Mouse (Mus musculus): ENCODE measurements around the gene Pde7b. TPM values are rescaled to one million over a fixed set of nuclear protein-coding genes. Genes with fewer than 3 reads are reported as not detected.

Pde7b gene
- polyA plus RNA-seq, 1 experiment, result 7.9 TPM

- DNase-seq (ENCODE audit: low read depth), result no peak
Measured at GRCm38 (mm10) chr10:20431336-20431735, 293.5 kb downstream of the Pde7b start.

DNA sequence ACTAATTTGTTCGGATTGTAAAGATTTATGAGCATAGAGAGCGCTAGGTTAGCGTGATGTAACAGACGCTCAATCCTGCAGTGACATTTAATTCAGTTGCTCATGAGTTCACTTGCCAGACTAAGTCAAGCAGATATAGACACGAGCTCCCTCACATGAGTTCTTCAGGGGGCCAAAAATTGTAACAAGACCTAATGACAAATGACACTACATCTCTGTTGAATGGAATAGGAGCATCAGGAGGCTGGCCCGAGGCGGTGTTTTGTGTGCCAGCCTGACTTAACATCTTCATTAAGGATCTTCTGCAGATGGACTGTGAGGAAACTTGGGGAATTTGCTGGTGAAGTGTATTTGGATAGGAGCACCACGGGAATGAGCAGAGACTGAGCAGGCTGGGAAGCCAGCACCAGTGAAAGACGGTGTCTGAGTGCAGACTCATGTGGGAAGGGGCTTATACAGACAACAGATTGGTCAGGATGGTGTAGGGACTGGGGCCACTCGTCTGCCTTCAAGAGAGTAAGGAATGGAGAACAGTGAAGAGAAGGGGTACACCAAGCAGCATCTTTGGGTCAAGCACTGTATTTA lies 303.5 kb downstream of the Pde7b start:
- no peak for DNase-seq (ENCODE audit: low read depth)

DNA sequence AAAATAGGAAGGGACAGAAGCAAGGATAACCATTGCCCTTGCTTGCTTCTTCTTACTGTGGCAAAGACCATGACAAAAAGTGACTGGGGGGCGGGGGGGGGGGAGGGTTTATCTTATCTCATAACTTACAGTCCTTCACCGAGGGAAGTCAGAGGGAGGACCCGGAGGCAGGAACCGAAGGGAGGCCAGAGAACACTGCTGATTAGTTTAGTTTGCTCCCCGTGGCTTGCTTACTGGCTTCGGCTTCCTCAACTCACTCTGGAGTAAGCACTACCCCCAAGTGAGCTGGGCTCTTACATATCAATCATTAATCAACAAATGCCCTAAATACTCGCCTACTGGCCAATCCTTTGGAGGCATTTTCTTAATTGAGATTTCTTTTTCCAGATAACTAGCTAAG lies 304.6 kb downstream of the Pde7b start:
- no peak for DNase-seq (ENCODE audit: low read depth)

- DNase-seq (ENCODE audit: low read depth), result no peak
Measured at GRCm38 (mm10) chr10:20418856-20419219, 306.0 kb downstream of the Pde7b start.

DNA sequence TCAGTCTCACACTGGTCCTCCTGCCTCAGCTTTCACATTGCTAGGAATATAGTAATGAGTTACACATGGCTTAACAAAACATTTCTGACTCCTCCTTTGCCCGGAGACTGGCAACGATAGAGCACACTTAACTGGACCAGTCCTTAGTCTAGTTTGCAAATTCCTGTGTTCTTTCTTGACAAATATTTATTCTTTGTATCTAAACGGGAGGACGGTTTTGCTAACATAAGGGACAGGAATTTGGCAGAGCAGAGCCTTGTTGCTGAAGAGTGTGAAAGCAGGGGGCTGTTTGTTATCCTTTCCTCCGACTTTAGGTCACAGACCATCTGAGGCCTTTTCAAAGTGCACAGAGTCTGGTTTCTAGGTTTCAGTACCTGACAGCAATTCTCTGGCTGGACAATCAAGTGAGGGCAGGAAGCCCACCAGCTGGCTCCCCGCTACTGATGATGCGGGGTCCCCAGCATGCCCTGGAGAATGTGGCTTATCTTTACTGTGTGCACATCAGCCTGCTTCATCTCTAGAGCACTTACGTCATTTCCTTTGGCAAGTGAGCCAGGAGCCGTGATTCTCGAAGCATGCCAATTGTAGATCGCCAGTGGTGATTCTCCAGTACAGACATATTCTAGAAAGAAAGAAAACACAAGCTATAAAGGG lies 306.5 kb downstream of the Pde7b start:
- no peak for DNase-seq (ENCODE audit: low read depth)

DNA sequence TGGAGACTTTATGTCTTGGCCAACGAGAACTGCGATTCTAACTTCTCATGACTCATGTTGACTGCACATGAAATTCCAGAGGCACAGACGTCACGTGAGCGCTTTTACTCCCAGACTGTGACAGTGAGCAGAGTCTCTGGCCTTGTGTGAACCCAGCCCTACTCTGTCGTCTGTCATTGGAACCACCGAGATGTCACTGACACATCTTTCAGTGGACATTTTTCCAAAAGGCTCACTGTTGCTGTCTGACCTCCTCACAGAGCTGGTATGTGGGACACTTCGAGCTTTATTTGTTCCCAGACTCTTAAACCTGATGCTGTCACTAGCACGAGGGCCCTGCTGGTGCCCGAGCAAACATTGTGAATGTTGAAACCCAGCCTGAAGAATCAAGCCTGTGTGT lies 315.7 kb downstream of the Pde7b start:
- no peak for DNase-seq (ENCODE audit: low read depth)

DNA sequence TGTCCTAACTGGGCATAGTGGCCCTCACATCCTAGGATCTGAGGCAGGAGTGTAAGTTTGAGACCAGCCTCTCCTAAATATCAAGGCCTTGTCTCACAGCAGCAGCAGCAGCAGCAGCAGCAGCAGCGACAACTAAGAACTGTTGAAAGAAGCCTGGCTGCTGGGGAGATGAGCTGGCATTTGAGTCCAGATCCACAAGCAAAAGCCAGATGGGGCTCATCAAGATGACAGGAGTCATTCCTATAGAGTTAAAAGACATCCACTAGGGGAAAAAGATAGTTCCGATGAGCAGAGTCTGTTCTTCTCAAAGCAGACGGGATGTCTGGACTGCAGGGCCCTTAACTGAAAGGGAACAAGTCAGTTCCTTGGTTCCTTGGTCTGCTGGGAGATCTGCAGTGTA lies 316.5 kb downstream of the Pde7b start:
- DNase-seq (ENCODE audit: low read depth), result no peak

DNA sequence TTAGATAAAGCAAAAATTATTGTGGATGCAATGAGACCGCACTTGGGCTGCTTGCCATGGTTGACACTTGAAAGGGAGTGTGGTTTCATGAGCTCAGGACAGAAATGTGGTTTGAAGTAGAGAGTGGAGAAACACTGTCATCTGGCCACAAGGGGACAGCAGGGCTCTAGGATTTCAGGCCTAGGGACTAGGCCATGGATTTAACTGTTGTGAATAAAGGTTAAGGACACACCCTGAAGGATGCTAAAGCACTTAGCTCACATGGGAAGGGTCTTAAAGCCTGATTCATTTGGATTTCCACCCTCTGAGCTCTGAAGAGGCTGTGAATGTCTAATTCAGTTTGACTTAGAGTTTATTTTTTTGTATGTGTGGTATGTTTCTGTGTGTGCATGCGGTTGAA lies 319.4 kb downstream of the Pde7b start:
- DNase-seq (ENCODE audit: low read depth), result no peak

DNA sequence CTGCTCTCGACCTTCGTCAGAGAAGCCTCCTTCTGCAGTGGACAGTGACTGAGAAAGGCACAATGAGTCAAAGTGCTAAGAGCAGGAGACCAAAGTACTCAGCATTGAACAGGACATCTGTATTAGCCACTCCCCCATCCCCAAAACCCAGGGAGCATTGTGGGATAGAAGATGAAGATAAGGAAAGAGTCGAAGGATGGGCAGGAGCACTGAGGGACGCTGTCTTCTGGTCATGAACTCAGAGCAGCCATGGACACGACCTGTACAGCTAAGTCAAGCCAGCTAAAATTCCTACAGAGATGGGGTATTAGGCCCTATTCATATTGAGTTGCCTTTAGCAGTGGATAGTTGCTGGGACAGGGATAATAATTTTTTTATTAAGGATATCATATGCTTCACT lies 321.9 kb downstream of the Pde7b start:
- no peak for DNase-seq (ENCODE audit: low read depth)

DNA sequence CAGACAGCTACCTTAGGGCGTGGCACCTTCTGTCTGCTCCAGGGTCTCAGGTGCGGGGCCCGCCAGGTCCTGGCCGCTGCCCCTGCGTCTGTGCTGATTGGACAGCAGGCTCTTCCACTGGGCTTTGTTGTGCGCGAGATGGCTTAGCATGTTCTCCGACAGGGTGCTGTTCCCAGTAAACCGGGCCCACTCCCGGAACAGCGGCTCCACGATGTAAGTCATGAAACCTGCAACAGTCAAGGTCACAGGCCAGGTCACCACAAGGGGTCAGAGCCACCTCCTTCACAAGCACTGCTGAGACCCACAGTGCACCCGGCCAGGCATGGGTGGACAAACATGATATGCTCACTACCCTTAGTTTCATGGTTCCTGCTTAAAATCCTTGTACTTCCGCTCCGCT lies 324.5 kb downstream of the Pde7b start:
- no peak for DNase-seq (ENCODE audit: low read depth)

GRCm38 (mm10) chr10:20398641-20399390 lies 326.1 kb downstream of the Pde7b start:
- DNase-seq (ENCODE audit: low read depth), result no peak

DNA sequence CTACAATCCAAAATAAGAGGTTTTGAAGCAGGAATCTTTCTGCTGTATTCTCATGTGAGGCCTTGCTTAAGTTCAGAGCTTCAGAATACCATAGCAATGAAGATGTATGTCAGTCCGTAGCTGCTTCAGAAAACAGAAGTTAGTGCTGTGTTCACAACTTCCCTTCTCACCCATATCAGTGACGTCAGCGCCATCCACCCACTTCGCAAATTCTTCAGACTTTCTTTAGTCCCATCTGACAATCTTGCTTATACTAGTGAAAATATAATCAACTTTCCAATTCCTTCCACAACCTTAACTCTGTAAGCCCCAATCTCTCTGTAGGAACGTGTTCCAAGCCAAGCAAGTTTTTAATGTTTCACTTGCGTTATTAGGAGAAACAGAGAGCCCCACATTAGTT lies 326.7 kb downstream of the Pde7b start:
- DNase-seq (ENCODE audit: low read depth), result no peak

- no peak for DNase-seq (ENCODE audit: low read depth)
Measured at GRCm38 (mm10) chr10:20395778-20396177, 329.1 kb downstream of the Pde7b start.

GRCm38 (mm10) chr10:20394815-20395214 lies 330.1 kb downstream of the Pde7b start:
- DNase-seq (ENCODE audit: low read depth), result no peak

- DNase-seq (ENCODE audit: low read depth), result no peak
Measured at GRCm38 (mm10) chr10:20390568-20390967, 334.3 kb downstream of the Pde7b start.

DNA sequence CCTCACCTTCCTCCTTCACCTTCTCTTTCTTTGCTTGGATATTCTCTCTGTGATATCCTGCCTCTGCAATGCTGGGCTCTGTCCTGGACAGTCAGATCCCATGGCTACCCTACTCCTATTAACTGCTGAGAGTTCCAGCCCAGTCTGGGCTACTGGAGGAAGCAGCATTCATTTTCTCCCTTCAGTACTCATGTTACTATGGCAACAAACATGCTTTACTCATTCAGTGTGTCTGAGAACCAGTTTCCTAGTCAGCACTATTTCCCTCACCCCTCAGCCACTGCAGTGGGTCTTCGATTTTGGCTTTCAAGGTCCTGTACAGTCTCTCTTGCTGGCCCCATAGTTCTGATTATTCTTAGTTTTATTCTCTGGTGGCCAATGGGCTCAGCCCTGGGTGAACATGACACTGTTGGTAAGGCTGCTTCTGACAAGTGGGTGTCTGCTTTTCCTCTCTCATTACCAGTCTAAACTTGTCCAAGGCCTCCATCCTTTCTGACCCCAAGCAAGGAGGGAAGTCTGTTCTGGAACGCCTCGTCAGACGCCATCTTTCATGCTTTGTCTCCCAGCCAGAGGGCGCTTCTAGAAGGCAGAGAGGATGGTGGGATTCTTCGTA lies 342.0 kb downstream of the Pde7b start:
- DNase-seq (ENCODE audit: low read depth), result no peak

DNA sequence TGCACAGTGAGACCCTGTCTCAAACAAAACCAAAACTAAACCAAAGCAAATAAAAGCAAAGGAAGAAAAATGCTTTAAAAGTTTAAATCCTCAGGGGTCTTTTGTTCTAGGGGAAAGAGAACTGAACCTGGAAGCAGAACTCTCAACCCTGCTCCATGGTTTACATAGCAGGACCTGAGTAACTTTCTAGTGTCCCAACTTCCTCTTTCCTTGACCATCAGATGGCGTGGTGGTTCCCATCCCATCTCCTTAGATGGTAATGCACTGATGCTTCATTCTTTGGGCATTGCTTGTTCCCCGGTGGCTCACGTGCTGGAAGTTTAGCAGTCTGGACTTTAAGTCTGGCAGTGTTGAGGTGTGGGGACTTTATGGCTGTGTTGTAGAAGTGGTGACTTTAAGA lies 343.5 kb downstream of the Pde7b start:
- DNase-seq (ENCODE audit: low read depth), result no peak

GRCm38 (mm10) chr10:20380798-20381197 lies 344.1 kb downstream of the Pde7b start:
- DNase-seq (ENCODE audit: low read depth), result no peak

DNA sequence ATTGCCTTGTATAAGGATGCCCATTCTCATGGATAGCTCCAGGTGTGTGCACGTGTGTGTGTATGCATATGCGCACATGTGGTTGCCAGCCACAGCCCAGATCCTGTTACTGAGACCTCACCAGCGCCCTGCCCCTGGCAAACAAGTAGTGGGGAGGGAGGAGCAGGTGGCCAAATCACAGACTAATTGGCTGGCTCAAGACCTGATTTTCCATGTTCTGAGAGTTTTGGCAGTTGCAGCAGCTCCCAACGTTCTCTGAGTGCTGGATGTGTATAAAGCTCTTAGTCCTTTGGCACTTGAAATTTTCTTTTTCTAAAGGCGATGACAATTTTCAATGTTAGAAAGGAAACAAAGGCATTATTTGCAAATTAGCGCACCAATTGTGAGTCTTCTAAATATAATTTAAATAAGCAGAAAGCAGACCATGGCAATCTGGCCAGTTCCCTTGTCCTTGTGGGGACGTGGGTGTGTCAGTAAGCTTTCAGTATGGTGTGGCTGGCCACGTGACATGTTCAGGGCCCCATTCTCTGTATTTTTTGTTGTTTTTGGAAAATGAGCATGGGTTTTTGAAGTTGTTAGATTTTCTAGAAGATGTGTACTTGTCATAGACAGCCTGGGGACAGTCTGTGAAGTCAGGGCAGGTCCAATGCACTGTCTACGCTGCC lies 345.7 kb downstream of the Pde7b start:
- no peak for DNase-seq (ENCODE audit: low read depth)

DNA sequence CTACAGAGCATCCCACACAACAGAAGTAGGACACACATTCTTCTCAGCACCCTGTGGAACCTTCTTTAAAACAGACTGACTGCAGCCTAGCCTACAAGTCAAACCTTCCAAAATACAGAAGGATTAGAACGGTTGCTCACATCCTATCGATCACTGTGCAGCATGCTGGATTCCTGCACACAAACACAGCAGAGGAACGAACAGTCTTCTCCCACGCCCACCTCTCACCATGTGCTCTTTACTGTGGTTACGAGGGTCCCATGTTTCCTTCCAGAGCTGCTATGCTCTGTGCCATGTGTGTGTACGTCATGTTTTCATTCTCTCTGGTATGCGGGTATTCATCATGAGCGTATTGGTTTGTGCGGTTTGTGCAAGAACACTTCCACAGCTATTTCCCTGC lies 347.3 kb downstream of the Pde7b start:
- no peak for DNase-seq (ENCODE audit: low read depth)

DNA sequence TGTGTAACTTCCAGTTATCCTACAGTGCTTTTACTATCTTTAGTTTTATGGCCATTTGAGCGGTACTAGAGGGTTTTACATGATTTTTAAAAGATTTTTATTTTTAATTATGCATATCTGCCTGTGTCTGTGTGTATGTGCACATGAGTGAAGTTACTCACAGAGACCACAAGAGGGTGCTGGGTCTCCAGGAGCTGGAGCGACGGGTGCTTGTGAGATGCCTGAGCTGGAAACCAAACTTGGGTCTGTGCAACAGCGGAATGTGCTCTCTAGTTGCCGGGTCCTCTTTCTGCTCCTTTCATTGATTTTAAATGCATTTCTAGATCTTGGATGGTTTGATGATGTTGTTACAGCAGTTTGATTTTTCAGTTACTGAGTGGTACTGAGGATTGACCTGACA lies 352.8 kb downstream of the Pde7b start:
- no peak for DNase-seq (ENCODE audit: low read depth)

DNA sequence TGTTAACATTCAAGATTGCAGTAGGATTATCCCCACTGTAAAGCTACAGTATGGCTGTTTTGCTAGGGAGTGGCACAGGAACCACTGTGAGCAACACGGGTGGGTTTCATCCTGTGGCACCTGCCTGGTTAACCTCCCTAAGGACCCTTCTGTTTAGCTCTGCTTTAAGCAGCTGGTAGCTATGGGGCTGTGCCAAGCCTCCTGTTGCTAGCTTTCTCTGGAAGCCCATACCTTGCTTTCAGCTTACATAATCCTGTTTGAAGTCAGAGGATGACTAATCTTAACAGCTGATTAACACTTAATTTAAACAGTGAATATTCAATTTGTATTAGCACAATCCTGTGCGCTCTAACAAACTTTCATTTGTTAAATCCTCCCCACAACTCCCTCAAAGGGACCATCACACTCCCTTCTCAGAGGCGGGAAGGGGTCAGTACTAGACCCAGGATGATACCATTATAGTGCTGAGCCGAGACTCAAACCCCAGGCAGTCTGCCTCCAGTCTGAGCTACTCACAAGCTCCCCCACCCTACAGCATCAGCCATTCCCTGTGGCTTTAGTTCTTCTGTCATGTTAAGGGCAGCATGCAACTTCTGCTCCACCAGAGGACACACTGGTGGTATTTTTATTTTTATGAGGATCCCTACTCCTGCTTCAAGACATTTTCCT lies 362.3 kb downstream of the Pde7b start:
- no peak for DNase-seq (ENCODE audit: low read depth)
